ENCODE assay signal across 28 mouse cellular contexts in the genomic region with DNA sequence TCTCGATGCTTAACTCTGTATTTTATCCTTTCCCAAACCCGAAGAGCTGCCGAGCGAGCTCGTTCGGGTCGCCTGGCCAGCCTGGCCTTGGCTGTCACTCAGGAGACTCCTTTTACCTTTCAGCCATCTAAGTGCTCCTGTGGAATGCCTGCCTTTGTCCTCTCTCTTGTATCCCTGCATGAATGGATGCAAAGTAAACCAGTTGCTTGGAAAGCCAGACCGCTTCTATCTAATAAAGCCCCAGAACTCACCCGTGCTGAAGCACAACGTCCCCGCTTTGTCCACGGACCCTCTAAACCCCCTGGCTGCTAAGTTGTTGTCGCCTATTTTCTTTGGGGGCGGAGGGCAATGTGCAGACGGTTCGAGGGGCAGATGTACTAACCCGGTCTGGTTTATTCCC. TPM values are rescaled to one million over a fixed set of nuclear protein-coding genes. Genes with fewer than 3 reads are reported as not detected.
DNase-seq lines count a peak whose midpoint lies in the region; ATAC-seq and TF ChIP-seq lines count a peak whose summit lies in the region.
"Had no signal": no experiment of that assay in that cellular context is flagged by ENCODE, and none has a peak within 500 bp of the region (broad histone marks: within the 10 kb centered on the region; RNA-seq: fewer than 3 reads in every experiment).

No protein-coding gene starts in this region.

- peaks cover 8% of the 10 kb centered on the region for H3K4me1 ChIP-seq in midbrain, embryonic 11.5 days (ENCODE audit: control insufficient read depth, insufficient read depth, low read length)
- H3K4me1 ChIP-seq in midbrain, postnatal 0 days (ENCODE audit: insufficient read depth, low read length) = no peaks in the 10 kb centered on the region
- 0 out of 2 replicates have a peak, but pooled peaks cover 3% of the 10 kb centered on the region for H3K4me1 ChIP-seq in embryonic facial prominence, embryonic 14.5 days (ENCODE audit: control insufficient read depth, insufficient read depth, low read length)
- H3K4me1 ChIP-seq in midbrain, embryonic 13.5 days (replicated peaks) = peaks cover 12% of the 10 kb centered on the region
- H3K4me1 ChIP-seq: limb, embryonic 10.5 days had no signal

- H3K4me2 ChIP-seq in midbrain, embryonic 11.5 days = no peak overlapping the region; the same call in 1 of the 2 replicates
- no peak overlapping the region for H3K4me2 ChIP-seq in midbrain, postnatal 0 days (ENCODE audit: low read depth, low read length, poor library complexity, severe bottlenecking)
- H3K4me2 ChIP-seq in embryonic facial prominence, embryonic 14.5 days (ENCODE audit: low read depth, low read length) = no peak overlapping the region
- H3K4me2 ChIP-seq in midbrain, embryonic 13.5 days (replicated peaks) = peak overlapping the region; percentile 11; the same call in 1 of the 2 replicates
- H3K4me2 ChIP-seq: embryonic facial prominence, embryonic 13.5 days; heart, embryonic 12.5 days; limb, embryonic 15.5 days; lung, embryonic 15.5 days had no signal

- 44% methylated on average over 17 of the region's 17 CpGs for WGBS in midbrain, embryonic 11.5 days
- 43% methylated on average over 17 of the region's 17 CpGs for WGBS in midbrain, postnatal 0 days
- WGBS in embryonic facial prominence, embryonic 14.5 days = 79% methylated on average over 17 of the region's 17 CpGs
- WGBS in midbrain, embryonic 13.5 days = 32% methylated on average over 17 of the region's 17 CpGs

- peak; percentile 81 for DNase-seq in heart, adult 11 months
- DNase-seq in heart, adult 9 months (ENCODE audit: low spot score in 2 of 2) = no peak
- DNase-seq in midbrain, embryonic 11.5 days (ENCODE audit: low spot score, missing footprints) = no peak
- DNase-seq in midbrain, postnatal 0 days (ENCODE audit: low spot score) = no peak
- no peak for DNase-seq in embryonic facial prominence, embryonic 14.5 days (ENCODE audit: low spot score)
- no peak for DNase-seq in layer of hippocampus, adult 18-20 months (ENCODE audit: low spot score in 2 of 2)
- DNase-seq in cerebellum, postnatal 25 days = no peak
- DNase-seq: adrenal gland, postnatal 36 days; cerebellum, adult 2 months; cerebellum, postnatal 14 days; embryo, embryonic 11 days; gastrocnemius, postnatal 25 days; heart, adult 18-20 months; heart, postnatal 4 days; kidney, adult 9 months; kidney, postnatal 10 days; layer of hippocampus, adult 9-11 months; thymus, adult 2 months had no signal

- H3K27ac ChIP-seq in midbrain, embryonic 11.5 days (ENCODE audit: low read depth, low read length) = no peak overlapping the region
- H3K27ac ChIP-seq in midbrain, postnatal 0 days (ENCODE audit: low read depth, low read length) = no peak overlapping the region
- no peak overlapping the region for H3K27ac ChIP-seq in embryonic facial prominence, embryonic 14.5 days (replicated peaks; ENCODE audit: low read depth, low read length)
- 0 out of 2 replicates have a peak overlapping the region, but pooled peaks have one; percentile 6 for H3K27ac ChIP-seq in midbrain, embryonic 13.5 days
- H3K27ac ChIP-seq: embryonic facial prominence, embryonic 13.5 days; limb, embryonic 10.5 days; limb, embryonic 15.5 days; liver, embryonic 14.5 days; lung, embryonic 15.5 days had no signal

- no peaks in the 10 kb centered on the region for H3K27me3 ChIP-seq in midbrain, embryonic 11.5 days (ENCODE audit: control insufficient read depth, insufficient read depth, low read length)
- no peaks in the 10 kb centered on the region for H3K27me3 ChIP-seq in midbrain, postnatal 0 days (ENCODE audit: insufficient read depth, low read length)
- no peaks in the 10 kb centered on the region for H3K27me3 ChIP-seq in embryonic facial prominence, embryonic 14.5 days (replicated peaks; ENCODE audit: control insufficient read depth, insufficient read depth, low read length)
- H3K27me3 ChIP-seq in midbrain, embryonic 13.5 days = no peaks in the 10 kb centered on the region
- H3K27me3 ChIP-seq: embryonic facial prominence, embryonic 13.5 days; heart, embryonic 12.5 days; limb, embryonic 15.5 days; lung, embryonic 15.5 days had no signal

- no peak for TF ChIP-seq CTCF in midbrain, postnatal 0 days (IDR thresholded peaks at IDR 0.05)

- 0 out of 2 replicates have a peak, but pooled peaks have one; percentile 46 for ATAC-seq in midbrain, embryonic 11.5 days (ENCODE audit: low FRiP score)
- no peak for ATAC-seq in midbrain, postnatal 0 days (ENCODE audit: low FRiP score)
- ATAC-seq in embryonic facial prominence, embryonic 14.5 days (ENCODE audit: low read depth) = peak; percentile 16; the same call in 1 of the 2 replicates
- no peak for ATAC-seq in midbrain, embryonic 13.5 days
- ATAC-seq: CD4-positive, CD25-positive, alpha-beta regulatory T cell, adult 4 months; intestine, postnatal 0 days had no signal

- no peak overlapping the region for H3K4me3 ChIP-seq in midbrain, embryonic 11.5 days (ENCODE audit: low read depth, low read length)
- no peak overlapping the region for H3K4me3 ChIP-seq in midbrain, postnatal 0 days (ENCODE audit: low read depth, low read length)
- H3K4me3 ChIP-seq in embryonic facial prominence, embryonic 14.5 days (ENCODE audit: low read depth, low read length) = no peak overlapping the region
- H3K4me3 ChIP-seq in midbrain, embryonic 13.5 days (replicated peaks) = no peak overlapping the region
- H3K4me3 ChIP-seq: embryonic facial prominence, embryonic 13.5 days; erythroblast, embryonic 14.5 days; heart, embryonic 12.5 days; limb, embryonic 10.5 days; limb, embryonic 15.5 days; lung, embryonic 15.5 days had no signal

- no peaks in the 10 kb centered on the region for H3K9me3 ChIP-seq in midbrain, embryonic 11.5 days (ENCODE audit: control insufficient read depth, low read length)
- no peaks in the 10 kb centered on the region for H3K9me3 ChIP-seq in midbrain, postnatal 0 days (ENCODE audit: low read length)
- no peaks in the 10 kb centered on the region for H3K9me3 ChIP-seq in embryonic facial prominence, embryonic 14.5 days (ENCODE audit: control insufficient read depth, low read length)
- H3K9me3 ChIP-seq in midbrain, embryonic 13.5 days = no peaks in the 10 kb centered on the region
- H3K9me3 ChIP-seq: embryonic facial prominence, embryonic 13.5 days; heart, embryonic 12.5 days; limb, embryonic 10.5 days; limb, embryonic 15.5 days; lung, embryonic 15.5 days had no signal

- peak overlapping the region; percentile 4; the same call in 1 of the 2 replicates for H3K9ac ChIP-seq in midbrain, embryonic 11.5 days (ENCODE audit: low read length)
- H3K9ac ChIP-seq in midbrain, postnatal 0 days (replicated peaks; ENCODE audit: low read length, poor library complexity, severe bottlenecking) = no peak overlapping the region
- H3K9ac ChIP-seq in embryonic facial prominence, embryonic 14.5 days (ENCODE audit: low read depth, low read length) = no peak overlapping the region
- no peak overlapping the region; the same call in 1 of the 2 replicates for H3K9ac ChIP-seq in midbrain, embryonic 13.5 days (replicated peaks)
- H3K9ac ChIP-seq: embryonic facial prominence, embryonic 13.5 days; heart, embryonic 12.5 days; limb, embryonic 15.5 days; liver, embryonic 14.5 days; lung, embryonic 15.5 days had no signal

- no peaks in the 10 kb centered on the region; the same call in 1 of the 2 replicates for H3K36me3 ChIP-seq in midbrain, embryonic 11.5 days (ENCODE audit: control insufficient read depth, insufficient read depth, low read length)
- H3K36me3 ChIP-seq in midbrain, postnatal 0 days (ENCODE audit: insufficient read depth, low read length) = peaks cover 18% of the 10 kb centered on the region
- peaks cover 21% of the 10 kb centered on the region for H3K36me3 ChIP-seq in embryonic facial prominence, embryonic 14.5 days (ENCODE audit: control insufficient read depth, insufficient read depth, low read length)
- peaks cover 28% of the 10 kb centered on the region for H3K36me3 ChIP-seq in midbrain, embryonic 13.5 days

RNA-seq across cellular contexts. Expression of gene Clstn1, which starts 40.5 kb away (rescaled TPM):
- polyA plus RNA-seq in midbrain, embryonic 11.5 days (2014; fragmentation: Nextera tagmentation; extraction: Ambion mirVana) = 34.3 and 41.8 TPM in 2 replicates
- total RNA-seq in midbrain, postnatal 0 days (2014; rRNA removed) = 552 and 565 TPM in 2 replicates
- polyA plus RNA-seq in midbrain, postnatal 0 days (2015; fragmentation: Nextera tagmentation; extraction: Ambion mirVana) = 196 and 209 TPM in 2 replicates
- polyA plus RNA-seq in embryonic facial prominence, embryonic 14.5 days (2014; fragmentation: Nextera tagmentation; extraction: Ambion mirVana) = 51.4 and 52.0 TPM in 2 replicates
- polyA plus RNA-seq in midbrain, embryonic 13.5 days (2015; fragmentation: Nextera tagmentation; extraction: Ambion mirVana) = 41.9 and 61.9 TPM in 2 replicates
- total RNA-seq in layer of hippocampus, adult 18-20 months (2021) = 100 to 1,000 TPM; 839 to 867 TPM

Comparison
In these comparisons a context has a peak if more than half of its experiments do, and no peak if none do; other contexts are left out.
1. ATAC-seq: peak in midbrain, embryonic 11.5 days (single experiment) and embryonic facial prominence, embryonic 14.5 days (single experiment); none in midbrain, postnatal 0 days (single experiment) and midbrain, embryonic 13.5 days (single experiment).